Mouse (Mus musculus): ENCODE data around the gene Rab5if. TPM values are rescaled to one million over a fixed set of nuclear protein-coding genes. Genes with fewer than 3 reads are reported as not detected.
A peak's percentile ranks its signal among the peaks of the same experiment; 100 is the strongest.
"Not testable (repeated sequence)": the region's sequence is repeated elsewhere in the genome, so short reads cannot be mapped to it uniquely, and the experiment has no call there.

Gene Rab5if
- polyA plus RNA-seq, 1 experiment from 2014 or later = 266 TPM

DNA sequence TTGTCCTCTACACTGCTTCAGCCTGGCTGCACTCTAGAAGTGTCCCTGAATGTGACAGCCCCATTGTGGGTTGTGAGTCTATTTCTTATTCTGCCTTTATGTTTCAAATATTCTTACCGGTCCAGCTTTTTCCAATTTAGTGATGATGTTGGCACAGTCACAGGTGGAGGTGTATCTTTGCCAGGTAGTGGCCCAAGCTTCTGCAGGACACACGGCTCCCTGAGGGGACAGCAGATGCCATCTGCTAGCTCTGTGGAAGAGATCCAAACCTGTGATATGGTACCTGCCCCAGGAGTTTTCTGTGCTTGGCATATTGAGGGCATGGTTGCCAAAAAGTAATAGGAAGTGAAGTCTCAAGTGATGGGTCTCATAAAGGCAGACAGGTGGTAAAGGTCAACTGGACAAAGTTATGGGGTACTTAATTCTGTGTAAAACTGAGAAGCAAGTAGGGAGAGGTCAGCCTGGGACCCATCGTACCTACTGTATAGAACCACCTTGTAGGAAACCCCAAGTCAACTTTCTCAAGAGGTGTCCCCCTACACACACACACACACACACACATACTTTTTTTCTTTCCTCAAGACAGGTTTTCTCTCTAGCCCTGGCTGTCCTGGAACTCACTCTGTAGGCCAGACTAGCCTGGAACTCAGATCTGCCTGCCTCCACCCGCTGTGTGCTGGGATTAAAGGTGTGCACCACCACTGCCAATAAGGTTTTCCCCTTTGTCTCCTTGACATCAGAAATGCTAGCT lies 12.0 kb downstream of the Rab5if start:
- Histone ChIP-seq H3K36me3 (peaks cover 59% of the 10 kb centered on the region), H3K9ac (no peak overlapping the region), H3K4me2 (no peak overlapping the region), H3K4me1 (peaks cover 52% of the 10 kb centered on the region), H3K27me3 (replicated peaks) (no peaks in the 10 kb centered on the region), H3K9me3 (replicated peaks) (no peaks in the 10 kb centered on the region), H3K4me3 (no peak overlapping the region), H3K27ac (peak overlapping the region; percentile 45; the same call in 1 of the 2 replicates)
- WGBS (ENCODE audit: insufficient replicate concordance) = 88% methylated on average over 4 of the region's 4 CpGs
- ATAC-seq = no peak

GRCm38 (mm10) chr2:156877726-156878125 lies 14.8 kb downstream of the Rab5if start:
- Histone ChIP-seq H3K9me3 (replicated peaks) (no peaks in the 10 kb centered on the region), H3K4me2 (no peak overlapping the region), H3K4me3 (no peak overlapping the region), H3K27me3 (replicated peaks) (no peaks in the 10 kb centered on the region), H3K36me3 (peaks cover 32% of the 10 kb centered on the region), H3K4me1 (peaks cover 71% of the 10 kb centered on the region), H3K27ac (0 out of 2 replicates have a peak overlapping the region, but pooled peaks have one; percentile 16), H3K9ac (no peak overlapping the region)
- ATAC-seq = no peak
- WGBS (ENCODE audit: insufficient replicate concordance) = 30% methylated on average over 9 of the region's 9 CpGs

DNA sequence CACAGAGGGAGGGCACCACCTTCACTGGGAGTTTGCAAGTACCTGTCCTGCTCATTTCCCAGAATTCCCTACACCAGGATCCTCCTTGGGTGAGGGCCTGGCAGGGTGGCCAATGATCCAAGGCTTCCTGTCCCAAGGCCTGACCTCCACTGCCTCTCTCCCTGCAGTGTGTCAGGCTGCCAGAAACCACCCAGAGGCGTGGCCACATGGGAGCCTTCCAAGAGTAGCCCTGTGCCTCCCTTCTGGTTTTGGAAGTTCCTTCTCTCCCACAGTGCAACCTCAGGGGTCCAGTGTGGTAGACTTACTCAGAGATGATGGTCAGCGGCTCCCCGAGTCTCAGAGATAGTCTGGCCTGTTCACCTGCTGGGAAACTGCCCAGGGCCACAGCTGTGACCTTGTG lies 16.6 kb downstream of the Rab5if start:
- H3K4me2 ChIP-seq = no peak overlapping the region
- H3K36me3 ChIP-seq = peaks cover 13% of the 10 kb centered on the region
- peaks cover 77% of the 10 kb centered on the region for H3K4me1 ChIP-seq
- H3K27me3 ChIP-seq (replicated peaks) = no peaks in the 10 kb centered on the region
- WGBS (ENCODE audit: insufficient replicate concordance) = 71% methylated on average over 3 of the region's 3 CpGs
- no peak overlapping the region for H3K4me3 ChIP-seq
- H3K9ac ChIP-seq = 0 out of 2 replicates have a peak overlapping the region, but pooled peaks have one; percentile 27
- H3K9me3 ChIP-seq (replicated peaks) = no peaks in the 10 kb centered on the region
- no peak for ATAC-seq
- peak overlapping the region; percentile 67 for H3K27ac ChIP-seq

DNA sequence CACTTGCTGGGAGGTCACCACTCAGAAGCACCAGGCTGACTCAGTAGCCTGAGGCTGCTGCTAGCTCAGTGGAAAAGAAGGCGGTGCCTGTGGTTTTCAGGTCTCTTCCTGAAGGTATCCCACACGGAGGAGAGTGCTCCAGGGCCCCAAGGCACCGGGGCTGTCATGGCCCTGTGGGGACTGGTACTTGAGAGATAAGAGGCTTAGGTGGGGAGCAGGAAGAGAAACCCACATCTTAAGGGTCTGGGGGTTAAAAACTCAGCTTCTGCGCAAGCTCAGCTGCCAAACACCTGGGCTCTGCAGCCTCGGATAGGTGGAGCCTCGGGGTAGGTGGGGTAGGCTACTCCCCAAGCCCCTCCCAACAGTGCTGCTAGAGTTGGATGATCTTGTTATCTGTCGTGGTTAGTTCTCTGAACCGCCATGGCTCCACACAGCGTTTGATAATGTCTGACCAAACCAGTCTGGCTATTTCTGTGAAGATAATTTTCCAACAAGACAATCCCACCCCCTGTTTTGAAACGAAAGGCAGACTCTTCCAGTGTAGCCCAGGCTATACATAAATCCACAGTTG lies 19.6 kb downstream of the Rab5if start:
- H3K4me3 ChIP-seq = peak overlapping the region; percentile 31
- WGBS (ENCODE audit: insufficient replicate concordance) = 5% methylated on average over 10 of the region's 10 CpGs
- ATAC-seq = peak; percentile 95

DNA sequence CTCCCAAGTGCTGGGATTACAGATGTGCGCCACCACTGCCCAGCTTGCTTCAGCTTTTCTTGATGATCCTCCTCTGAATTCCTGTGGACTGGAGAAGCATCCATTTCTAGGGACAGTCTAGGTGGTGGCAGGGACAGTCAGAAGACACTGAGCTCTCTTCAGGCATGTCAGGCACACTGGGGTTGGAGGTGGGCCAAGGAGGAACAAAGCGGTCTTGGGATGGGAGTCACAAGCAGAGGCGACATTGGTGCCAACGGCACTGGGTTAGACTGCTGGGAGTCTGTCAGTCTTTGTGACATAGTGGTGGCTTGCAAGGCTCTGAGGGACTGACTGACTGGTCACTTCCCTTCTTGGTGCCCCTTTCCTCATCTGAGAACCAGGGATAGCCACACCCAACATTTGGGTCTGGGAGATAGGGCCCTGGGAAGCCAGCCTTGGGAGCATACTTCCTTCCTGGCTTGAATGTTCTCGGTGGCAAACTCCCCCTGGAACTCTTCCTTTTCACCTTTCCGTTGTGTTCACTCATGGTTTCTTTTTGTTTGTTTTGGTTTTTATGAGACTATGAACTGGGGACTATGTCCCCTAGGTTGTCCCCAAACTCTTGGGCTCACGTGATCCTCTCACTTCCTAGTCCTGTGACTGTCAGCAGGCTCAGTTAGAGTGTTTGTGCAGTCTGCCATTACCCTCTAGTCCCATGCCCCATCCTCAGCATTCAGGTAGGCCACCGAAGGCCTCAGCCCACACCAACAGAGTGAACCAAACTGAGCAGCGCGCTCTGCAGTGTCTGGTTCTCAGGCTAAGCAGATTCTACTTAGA lies 21.7 kb downstream of the Rab5if start:
- Histone ChIP-seq H3K27me3 (replicated peaks) (no peaks in the 10 kb centered on the region), H3K4me3 (no peak overlapping the region), H3K36me3 (no peaks in the 10 kb centered on the region), H3K9ac (peak overlapping the region; percentile 49), H3K4me1 (peaks cover 84% of the 10 kb centered on the region), H3K4me2 (peak overlapping the region; percentile 47), H3K27ac (peak overlapping the region; percentile 89), H3K9me3 (replicated peaks) (no peaks in the 10 kb centered on the region)
- 52% methylated on average over 10 of the region's 10 CpGs for WGBS (ENCODE audit: insufficient replicate concordance)
- ATAC-seq = peak; percentile 41; the same call in 1 of the 2 replicates

More for the DNA sequence above, 19.6 kb downstream of the Rab5if start:
- Histone ChIP-seq H3K4me1 (peaks cover 100% of the 10 kb centered on the region), H3K9ac (peak overlapping the region; percentile 58), H3K36me3 (no peaks in the 10 kb centered on the region), H3K4me2 (peak overlapping the region; percentile 69), H3K9me3 (replicated peaks) (no peaks in the 10 kb centered on the region), H3K27me3 (replicated peaks) (no peaks in the 10 kb centered on the region), H3K27ac (peak overlapping the region; percentile 89)

DNA sequence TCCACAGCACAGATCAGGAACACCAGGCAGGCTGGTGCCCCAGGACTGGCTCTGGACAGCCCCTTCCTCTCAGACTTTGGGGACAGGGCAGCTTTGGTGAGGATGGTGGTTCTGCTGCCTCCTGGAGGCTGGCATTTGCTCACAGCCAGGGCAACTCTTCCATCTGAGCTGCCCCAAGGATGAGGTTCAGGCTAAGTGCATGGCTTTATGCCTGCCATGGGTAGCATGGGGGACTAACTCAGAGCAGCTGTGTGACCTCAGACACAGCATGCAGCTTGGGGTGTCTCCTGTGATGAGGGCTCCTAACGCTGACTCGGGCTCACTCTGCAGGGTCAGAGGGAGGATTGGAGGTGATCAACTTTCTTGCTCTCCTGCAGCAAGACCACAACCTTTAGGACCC lies 22.7 kb downstream of the Rab5if start:
- peak overlapping the region; percentile 89 for H3K27ac ChIP-seq

DNA sequence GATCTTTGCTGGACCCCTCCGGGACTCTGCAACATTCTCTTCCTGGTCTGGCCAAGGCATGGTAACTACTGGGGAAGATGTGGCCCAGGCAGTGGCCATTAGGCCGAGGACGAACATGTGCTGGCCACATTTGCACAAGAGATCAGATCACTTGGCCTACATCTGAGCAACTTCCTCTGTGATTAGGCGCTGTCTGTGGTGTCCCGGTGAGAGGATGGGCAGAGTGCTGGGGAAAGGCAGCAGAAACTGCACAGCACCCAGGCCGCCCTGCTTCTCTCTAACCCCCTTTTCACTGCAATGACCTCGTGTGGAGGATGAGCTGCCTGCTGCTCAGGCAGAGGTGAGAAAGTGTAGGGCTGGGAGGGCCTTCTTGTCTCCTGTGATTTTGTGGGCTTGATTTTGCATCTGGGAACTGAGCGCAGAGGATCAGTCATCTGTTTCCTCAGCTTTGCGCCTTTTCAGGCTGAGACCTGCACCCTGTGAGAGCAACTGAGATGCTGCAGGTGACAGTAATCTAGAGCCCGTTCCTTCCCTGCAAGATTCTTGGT lies 23.2 kb downstream of the Rab5if start:
- peaks cover 69% of the 10 kb centered on the region for H3K4me1 ChIP-seq
- peak overlapping the region; percentile 12; the same call in 1 of the 2 replicates for H3K4me2 ChIP-seq
- H3K27me3 ChIP-seq (replicated peaks) = no peaks in the 10 kb centered on the region
- H3K9me3 ChIP-seq (replicated peaks) = no peaks in the 10 kb centered on the region
- peak overlapping the region; percentile 33; the same call in 1 of the 2 replicates for H3K27ac ChIP-seq
- no peak for ATAC-seq
- 42% methylated on average over 10 of the region's 10 CpGs for WGBS (ENCODE audit: insufficient replicate concordance)
- 0 out of 2 replicates have a peak overlapping the region, but pooled peaks have one; percentile 4 for H3K4me3 ChIP-seq
- no peaks in the 10 kb centered on the region for H3K36me3 ChIP-seq
- H3K9ac ChIP-seq = no peak overlapping the region

More for the DNA sequence above, 22.7 kb downstream of the Rab5if start:
- H3K4me3 ChIP-seq; ATAC-seq; H3K27me3 ChIP-seq (replicated peaks); H3K9me3 ChIP-seq (replicated peaks); H3K36me3 ChIP-seq: not testable (repeated sequence)
- Histone ChIP-seq H3K9ac (0 out of 2 replicates have a peak overlapping the region, but pooled peaks have one; percentile 49), H3K4me1 (peaks cover 74% of the 10 kb centered on the region), H3K4me2 (0 out of 2 replicates have a peak overlapping the region, but pooled peaks have one; percentile 12)
- WGBS (ENCODE audit: insufficient replicate concordance) = 49% methylated on average over 2 of the region's 2 CpGs

DNA sequence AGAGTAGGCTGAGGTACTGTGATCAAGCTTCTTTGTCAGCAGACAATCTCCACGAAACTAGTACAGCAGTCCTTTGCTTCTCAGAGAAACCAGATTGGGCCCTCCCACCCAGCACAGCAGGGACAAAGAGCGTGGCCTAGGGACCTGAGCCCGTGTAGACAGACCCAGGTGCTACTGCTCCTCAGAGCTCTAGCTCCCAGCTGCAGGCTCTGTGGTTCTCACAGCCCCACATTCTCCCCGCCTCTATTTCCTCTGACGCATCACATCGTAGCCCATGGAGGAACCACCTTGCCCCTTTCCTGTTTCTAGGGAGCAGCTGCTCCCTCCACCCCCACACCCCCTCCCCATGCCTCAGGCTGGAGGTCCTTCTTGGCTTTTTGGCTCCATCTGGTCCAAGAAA lies 24.1 kb downstream of the Rab5if start, which contains the start of gene Sla2:
Gene Sla2, minus strand, starts transcription at position 176 of the 400 bp plus-strand sequence.
- H3K36me3 ChIP-seq = no peaks in the 10 kb centered on the region
- no peak within 1 kb of the TSS for H3K9ac ChIP-seq
- ATAC-seq = no peak
- peak within 1 kb of the TSS; percentile 12; the same call in 1 of the 2 replicates for H3K4me2 ChIP-seq
- H3K4me1 ChIP-seq = peaks cover 60% of the 10 kb centered on the region
- H3K27me3 ChIP-seq (replicated peaks) = no peaks in the 10 kb centered on the region
- 0 out of 2 replicates have a peak within 1 kb of the TSS, but pooled peaks have one; percentile 4 for H3K4me3 ChIP-seq
- H3K27ac ChIP-seq = peak within 1 kb of the TSS; percentile 33; the same call in 1 of the 2 replicates
- H3K9me3 ChIP-seq (replicated peaks) = no peaks in the 10 kb centered on the region
- WGBS (ENCODE audit: insufficient replicate concordance) = 22% methylated on average over 6 of the region's 6 CpGs

DNA sequence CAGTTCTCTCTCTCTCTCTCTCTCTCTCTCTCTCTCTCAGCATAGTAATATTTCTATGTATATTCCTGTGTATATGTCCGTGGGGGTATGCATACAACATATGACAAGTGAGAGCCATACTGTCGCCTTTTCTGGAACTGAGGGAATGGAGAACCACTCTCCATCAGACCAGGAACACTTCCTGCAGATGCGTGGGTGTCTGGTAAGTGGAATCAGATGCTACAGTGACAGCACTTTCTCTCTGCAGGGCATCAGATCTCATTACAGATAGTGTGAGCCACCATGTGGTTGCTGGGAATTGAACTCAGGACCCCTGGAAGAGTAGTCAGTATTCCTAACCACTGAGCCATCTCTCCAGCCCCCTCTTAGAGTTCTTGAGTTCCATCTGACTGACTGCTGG lies 25.6 kb downstream of the Rab5if start:
- Histone ChIP-seq H3K9ac (no peak overlapping the region), H3K36me3 (no peaks in the 10 kb centered on the region), H3K4me2 (no peak overlapping the region), H3K4me1 (peaks cover 46% of the 10 kb centered on the region), H3K9me3 (replicated peaks) (no peaks in the 10 kb centered on the region), H3K27ac (no peak overlapping the region), H3K4me3 (no peak overlapping the region), H3K27me3 (replicated peaks) (no peaks in the 10 kb centered on the region)
- 62% methylated on average over 3 of the region's 3 CpGs for WGBS (ENCODE audit: insufficient replicate concordance)
- no peak for ATAC-seq

GRCm38 (mm10) chr2:156892240-156892639 lies 29.3 kb downstream of the Rab5if start:
- H3K4me1 ChIP-seq = peaks cover 32% of the 10 kb centered on the region
- H3K36me3 ChIP-seq = no peaks in the 10 kb centered on the region
- WGBS (ENCODE audit: insufficient replicate concordance) = 59% methylated on average over 3 of the region's 3 CpGs
- H3K4me2 ChIP-seq = no peak overlapping the region
- no peak overlapping the region for H3K9ac ChIP-seq
- H3K27ac ChIP-seq = no peak overlapping the region
- H3K27me3 ChIP-seq (replicated peaks) = no peaks in the 10 kb centered on the region
- no peaks in the 10 kb centered on the region for H3K9me3 ChIP-seq (replicated peaks)
- H3K4me3 ChIP-seq = no peak overlapping the region
- ATAC-seq = no peak

DNA sequence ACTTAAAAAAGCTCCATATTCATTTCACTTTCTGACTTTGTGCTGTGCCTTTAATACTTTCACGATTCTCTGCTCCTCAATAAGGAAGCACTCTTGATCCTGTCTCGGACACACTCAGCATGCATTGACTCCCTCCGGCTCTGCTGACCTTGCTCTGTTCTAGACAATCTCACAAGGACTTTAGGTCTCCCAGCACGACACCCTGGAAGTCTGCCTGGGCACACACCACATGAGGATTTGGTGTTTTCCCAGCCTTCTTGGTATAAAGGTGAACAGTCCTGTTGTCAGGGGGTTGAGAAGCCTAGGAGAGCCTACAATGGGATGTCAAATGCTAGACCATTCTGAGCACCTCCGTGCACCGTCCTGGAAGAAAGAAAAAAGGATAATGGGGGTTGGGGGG lies 29.9 kb downstream of the Rab5if start:
- Histone ChIP-seq H3K4me2 (no peak overlapping the region), H3K9ac (no peak overlapping the region), H3K4me1 (peaks cover 33% of the 10 kb centered on the region), H3K36me3 (no peaks in the 10 kb centered on the region), H3K27me3 (replicated peaks) (no peaks in the 10 kb centered on the region), H3K4me3 (no peak overlapping the region), H3K9me3 (replicated peaks) (no peaks in the 10 kb centered on the region), H3K27ac (no peak overlapping the region)
- WGBS (ENCODE audit: insufficient replicate concordance) = 79% methylated on average over 6 of the region's 6 CpGs
- ATAC-seq = no peak

All from liver, embryonic 12.5 days (tissue).